Mouse (Mus musculus): ENCODE measurements around the gene Polr2b. TPM values are rescaled to one million over a fixed set of nuclear protein-coding genes. Genes with fewer than 3 reads are reported as not detected.

The Polr2b gene
- polyA plus RNA-seq, 1 experiment from 2014 or later, result 97.2 TPM

GRCm38 (mm10) chr5:77357405-77358149 lies 47.6 kb downstream of the Polr2b start:
- Histone ChIP-seq H3K36me3 (no peaks in the 10 kb centered on the region), H3K27ac (replicated peaks) (peak overlapping the region; percentile 69), H3K9me3 (replicated peaks) (no peaks in the 10 kb centered on the region), H3K4me1 (peaks cover 29% of the 10 kb centered on the region), H3K27me3 (ENCODE audit: low read depth, poor library complexity, severe bottlenecking) (peaks cover 26% of the 10 kb centered on the region), H3K4me3 (peak overlapping the region; percentile 51)
- DNase-seq (ENCODE audit: low spot score), result peak; percentile 60
- 13% methylated on average over 22 of the region's 22 CpGs for WGBS

GRCm38 (mm10) chr5:77358347-77358746 lies 48.4 kb downstream of the Polr2b start:
- no peaks in the 10 kb centered on the region for H3K36me3 ChIP-seq
- DNase-seq (ENCODE audit: low spot score), result peak; percentile 70
- peak overlapping the region; percentile 51 for H3K4me3 ChIP-seq
- H3K27me3 ChIP-seq (ENCODE audit: low read depth, poor library complexity, severe bottlenecking), result peaks cover 26% of the 10 kb centered on the region
- peaks cover 29% of the 10 kb centered on the region for H3K4me1 ChIP-seq
- WGBS, result 3% methylated on average over 10 of the region's 10 CpGs
- no peaks in the 10 kb centered on the region for H3K9me3 ChIP-seq (replicated peaks)
- peak overlapping the region; percentile 69 for H3K27ac ChIP-seq (replicated peaks)

- WGBS, result 96% methylated on average over 4 of the region's 4 CpGs
- Histone ChIP-seq H3K27ac (replicated peaks) (no peak overlapping the region), H3K4me3 (no peak overlapping the region), H3K36me3 (no peaks in the 10 kb centered on the region), H3K4me1 (peaks cover 17% of the 10 kb centered on the region), H3K27me3 (ENCODE audit: low read depth, poor library complexity, severe bottlenecking) (peaks cover 24% of the 10 kb centered on the region), H3K9me3 (replicated peaks) (no peaks in the 10 kb centered on the region)
- no peak for DNase-seq (ENCODE audit: low spot score)
Observed at GRCm38 (mm10) chr5:77359971-77360370, 50.0 kb downstream of the Polr2b start.

GRCm38 (mm10) chr5:77361006-77361405 lies 51.1 kb downstream of the Polr2b start:
- H3K9me3 ChIP-seq (replicated peaks), result no peaks in the 10 kb centered on the region
- H3K36me3 ChIP-seq, result no peaks in the 10 kb centered on the region
- H3K4me1 ChIP-seq, result peaks cover 17% of the 10 kb centered on the region
- no peak for DNase-seq (ENCODE audit: low spot score)
- H3K4me3 ChIP-seq, result no peak overlapping the region
- 79% methylated on average over 4 of the region's 4 CpGs for whole genome bisulfite sequencing
- H3K27me3 ChIP-seq (ENCODE audit: low read depth, poor library complexity, severe bottlenecking), result peaks cover 15% of the 10 kb centered on the region
- H3K27ac ChIP-seq (replicated peaks), result no peak overlapping the region

GRCm38 (mm10) chr5:77362120-77362519 lies 52.2 kb downstream of the Polr2b start:
- Histone ChIP-seq H3K36me3 (no peaks in the 10 kb centered on the region), H3K27me3 (ENCODE audit: low read depth, poor library complexity, severe bottlenecking) (0 out of 2 replicates have a peak, but pooled peaks cover 6% of the 10 kb centered on the region), H3K4me1 (peaks cover 17% of the 10 kb centered on the region), H3K27ac (replicated peaks) (no peak overlapping the region), H3K4me3 (no peak overlapping the region), H3K9me3 (replicated peaks) (no peaks in the 10 kb centered on the region)
- no peak for DNase-seq (ENCODE audit: low spot score)
- WGBS, result 67% methylated on average over 3 of the region's 3 CpGs

- no peak overlapping the region for H3K27ac ChIP-seq (replicated peaks)
- no peak overlapping the region for H3K4me3 ChIP-seq
- WGBS, result 90% methylated on average over 6 of the region's 6 CpGs
- H3K9me3 ChIP-seq (replicated peaks), result no peaks in the 10 kb centered on the region
- H3K36me3 ChIP-seq, result no peaks in the 10 kb centered on the region
- no peaks in the 10 kb centered on the region for H3K27me3 ChIP-seq (ENCODE audit: low read depth, poor library complexity, severe bottlenecking)
- H3K4me1 ChIP-seq, result peaks cover 3% of the 10 kb centered on the region
- no peak for DNase-seq (ENCODE audit: low spot score)
Observed at GRCm38 (mm10) chr5:77363650-77364049, 53.7 kb downstream of the Polr2b start.

- Histone ChIP-seq H3K36me3 (no peaks in the 10 kb centered on the region), H3K4me3 (no peak overlapping the region), H3K27ac (replicated peaks) (no peak overlapping the region), H3K9me3 (replicated peaks) (no peaks in the 10 kb centered on the region), H3K4me1 (no peaks in the 10 kb centered on the region), H3K27me3 (ENCODE audit: low read depth, poor library complexity, severe bottlenecking) (no peaks in the 10 kb centered on the region)
- WGBS, result 93% methylated on average over 3 of the region's 3 CpGs
- DNase-seq (ENCODE audit: low spot score), result no peak
Observed at GRCm38 (mm10) chr5:77364443-77365038, 54.6 kb downstream of the Polr2b start.

- 85% methylated on average over 8 of the region's 8 CpGs for WGBS
- H3K4me3 ChIP-seq, result no peak overlapping the region
- DNase-seq (ENCODE audit: low spot score), result no peak
- no peak overlapping the region for H3K27ac ChIP-seq (replicated peaks)
- no peaks in the 10 kb centered on the region for H3K27me3 ChIP-seq (ENCODE audit: low read depth, poor library complexity, severe bottlenecking)
- no peaks in the 10 kb centered on the region for H3K4me1 ChIP-seq
- H3K9me3 ChIP-seq (replicated peaks), result no peaks in the 10 kb centered on the region
- no peaks in the 10 kb centered on the region for H3K36me3 ChIP-seq
Observed at GRCm38 (mm10) chr5:77366313-77366712, 56.4 kb downstream of the Polr2b start.

GRCm38 (mm10) chr5:77367145-77367544 lies 57.2 kb downstream of the Polr2b start:
- no peaks in the 10 kb centered on the region for H3K36me3 ChIP-seq
- H3K27ac ChIP-seq (replicated peaks), result no peak overlapping the region
- H3K4me3 ChIP-seq, result no peak overlapping the region
- no peaks in the 10 kb centered on the region for H3K27me3 ChIP-seq (ENCODE audit: low read depth, poor library complexity, severe bottlenecking)
- H3K4me1 ChIP-seq, result no peaks in the 10 kb centered on the region
- no peak for DNase-seq (ENCODE audit: low spot score)
- WGBS, result 87% methylated on average over 1 of the region's 1 CpGs
- no peaks in the 10 kb centered on the region for H3K9me3 ChIP-seq (replicated peaks)

GRCm38 (mm10) chr5:77367682-77368081 lies 57.7 kb downstream of the Polr2b start:
- Histone ChIP-seq H3K9me3 (replicated peaks) (no peaks in the 10 kb centered on the region), H3K4me1 (peaks cover 2% of the 10 kb centered on the region; the same call in 1 of the 2 replicates), H3K4me3 (no peak overlapping the region), H3K27ac (replicated peaks) (no peak overlapping the region), H3K27me3 (ENCODE audit: low read depth, poor library complexity, severe bottlenecking) (no peaks in the 10 kb centered on the region), H3K36me3 (no peaks in the 10 kb centered on the region)
- WGBS, result 62% methylated on average over 12 of the region's 12 CpGs
- DNase-seq (ENCODE audit: low spot score), result no peak

- DNase-seq (ENCODE audit: low spot score), result no peak
- no peak overlapping the region for H3K27ac ChIP-seq (replicated peaks)
- 45% methylated on average over 7 of the region's 7 CpGs for WGBS
Observed at GRCm38 (mm10) chr5:77368194-77368593, 58.2 kb downstream of the Polr2b start.

GRCm38 (mm10) chr5:77369394-77369793 lies 59.4 kb downstream of the Polr2b start:
- no peaks in the 10 kb centered on the region for H3K27me3 ChIP-seq (ENCODE audit: low read depth, poor library complexity, severe bottlenecking)
- no peak overlapping the region for H3K27ac ChIP-seq (replicated peaks)
- H3K4me3 ChIP-seq, result no peak overlapping the region
- no peaks in the 10 kb centered on the region for H3K9me3 ChIP-seq (replicated peaks)
- no peak for DNase-seq (ENCODE audit: low spot score)
- WGBS, result 91% methylated on average over 5 of the region's 5 CpGs
- H3K4me1 ChIP-seq, result peaks cover 4% of the 10 kb centered on the region; the same call in 1 of the 2 replicates
- no peaks in the 10 kb centered on the region for H3K36me3 ChIP-seq

More at GRCm38 (mm10) chr5:77368194-77368593, 58.2 kb downstream of the Polr2b start:
- Histone ChIP-seq H3K27me3 (ENCODE audit: low read depth, poor library complexity, severe bottlenecking) (no peaks in the 10 kb centered on the region), H3K4me1 (peaks cover 4% of the 10 kb centered on the region; the same call in 1 of the 2 replicates), H3K36me3 (no peaks in the 10 kb centered on the region), H3K4me3 (no peak overlapping the region), H3K9me3 (replicated peaks) (no peaks in the 10 kb centered on the region)

GRCm38 (mm10) chr5:77370378-77370892 lies 60.5 kb downstream of the Polr2b start:
- 87% methylated on average over 5 of the region's 5 CpGs for WGBS
- Histone ChIP-seq H3K27me3 (ENCODE audit: low read depth, poor library complexity, severe bottlenecking) (no peaks in the 10 kb centered on the region), H3K4me1 (peaks cover 4% of the 10 kb centered on the region; the same call in 1 of the 2 replicates), H3K27ac (replicated peaks) (no peak overlapping the region), H3K9me3 (replicated peaks) (no peaks in the 10 kb centered on the region), H3K4me3 (no peak overlapping the region), H3K36me3 (no peaks in the 10 kb centered on the region)
- no peak for DNase-seq (ENCODE audit: low spot score)
